Mouse (Mus musculus) embryonic facial prominence, embryonic 15.5 days (tissue): ENCODE measurements around the gene Kmt2d. TPM values are rescaled to one million over a fixed set of nuclear protein-coding genes. Genes with fewer than 3 reads are reported as not detected.

Experiments
- ATAC-seq: fragments of 200-750 bp; cut with Nextera tagmentation; 2 replicates; pipeline ENCODE4 v1.8.0; 2017; ENCODE audit warnings: low read depth, moderate TSS enrichment; ENCODE audit not compliant: insufficient number of reproducible peaks, low FRiP score, low TSS enrichment
- H3K27ac ChIP-seq: fragments of 300-500 bp; sonication (generic); replicated peaks from 2 replicates; pipeline ENCODE4 v1.5.1; 2015; ENCODE audit warnings: mild to moderate bottlenecking, inconsistent platforms
- H3K27me3 ChIP-seq: fragments of 300-500 bp; sonication (generic); 2 replicates; pipeline ENCODE4 v1.6.1; 2015; ENCODE audit warnings: inconsistent platforms
- H3K36me3 ChIP-seq: fragments of 300-500 bp; sonication (generic); 2 replicates; pipeline ENCODE4 v1.6.1; 2015; ENCODE audit warnings: mild to moderate bottlenecking, inconsistent platforms
- H3K4me1 ChIP-seq: fragments of 300-500 bp; sonication (generic); 2 replicates; pipeline ENCODE4 v1.6.1; 2015; ENCODE audit warnings: inconsistent platforms
- H3K4me2 ChIP-seq: fragments of 300-500 bp; sonication (generic); replicated peaks from 2 replicates; pipeline ENCODE4 v1.6.1; 2015; ENCODE audit warnings: mild to moderate bottlenecking, inconsistent platforms
- H3K4me3 ChIP-seq: fragments of 300-500 bp; sonication (generic); replicated peaks from 2 replicates; pipeline ENCODE4 v1.5.1; 2015; ENCODE audit warnings: mild to moderate bottlenecking, inconsistent platforms
- H3K9ac ChIP-seq: fragments of 300-500 bp; sonication (generic); 2 replicates; pipeline ENCODE4 v1.6.1; 2015; ENCODE audit warnings: inconsistent platforms
- H3K9me3 ChIP-seq: fragments of 300-500 bp; sonication (generic); replicated peaks from 2 replicates; pipeline ENCODE4 v1.6.1; 2016; ENCODE audit warnings: inconsistent platforms
- WGBS: fragments of 180-500 bp; shearing (Covaris S2); methylation state at CpG from one replicate; pipeline ENCODE4 v1.1.7; 2015; 5-methylcytosine and 5-hydroxymethylcytosine counted together
- polyA plus RNA-seq: library from polyadenylated mRNA; unstranded; fragments of >200 nt; fragmentation: Nextera tagmentation; extraction: Ambion mirVana; gene quantifications from 2 replicates; pipeline ENCODE4 v1.2.1, GENCODE M21; 2015

Kmt2d gene
- polyA plus RNA-seq, 1 experiment from 2014 or later, result 14.1 TPM

- H3K4me1 ChIP-seq, result peaks cover 35% of the 10 kb centered on the region
- WGBS, result 1% methylated on average over 12 of the region's 12 CpGs
- H3K9ac ChIP-seq, result no peak overlapping the region
- peak overlapping the region; percentile 28 for H3K4me3 ChIP-seq
- H3K4me2 ChIP-seq, result peak overlapping the region; percentile 44
- H3K9me3 ChIP-seq, result no peaks in the 10 kb centered on the region
- no peak overlapping the region for H3K27ac ChIP-seq
- peaks cover 94% of the 10 kb centered on the region for H3K27me3 ChIP-seq
- no peak for ATAC-seq
- no peaks in the 10 kb centered on the region for H3K36me3 ChIP-seq
Measured at GRCm38 (mm10) chr15:98791221-98791620, 79.8 kb downstream of the Kmt2d start.

GRCm38 (mm10) chr15:98790761-98791160 lies 80.2 kb downstream of the Kmt2d start:
- Histone ChIP-seq H3K27me3 (peaks cover 89% of the 10 kb centered on the region), H3K4me3 (peak overlapping the region; percentile 28), H3K4me1 (peaks cover 35% of the 10 kb centered on the region), H3K27ac (no peak overlapping the region), H3K9ac (no peak overlapping the region), H3K9me3 (no peaks in the 10 kb centered on the region), H3K36me3 (no peaks in the 10 kb centered on the region), H3K4me2 (peak overlapping the region; percentile 44)
- no peak for ATAC-seq
- under 1% methylated on average over 23 of the region's 23 CpGs for WGBS

- WGBS, result 2% methylated on average over 51 of the region's 51 CpGs
- H3K27ac ChIP-seq, result no peak within 1 kb of the TSS
- peak within 1 kb of the TSS; percentile 44 for H3K4me2 ChIP-seq
- peaks cover 35% of the 10 kb centered on the region for H3K4me1 ChIP-seq
- peaks cover 86% of the 10 kb centered on the region for H3K27me3 ChIP-seq
- H3K9ac ChIP-seq, result no peak within 1 kb of the TSS
- H3K9me3 ChIP-seq, result no peaks in the 10 kb centered on the region
- H3K36me3 ChIP-seq, result no peaks in the 10 kb centered on the region
- ATAC-seq, result no peak
- peak within 1 kb of the TSS; percentile 28 for H3K4me3 ChIP-seq
Measured at GRCm38 (mm10) chr15:98789661-98790535, 81.1 kb downstream of the Kmt2d start, which contains the start of gene Wnt1. TSS of gene Wnt1 (plus strand) at chr15:98789857.

- Histone ChIP-seq H3K4me1 (peaks cover 35% of the 10 kb centered on the region), H3K36me3 (no peaks in the 10 kb centered on the region), H3K27me3 (peaks cover 78% of the 10 kb centered on the region), H3K9me3 (no peaks in the 10 kb centered on the region), H3K9ac (no peak overlapping the region), H3K4me2 (peak overlapping the region; percentile 29; the same call in 1 of the 2 replicates), H3K27ac (no peak overlapping the region), H3K4me3 (peak overlapping the region; percentile 26; the same call in 1 of the 2 replicates)
- no peak for ATAC-seq
- 11% methylated on average over 24 of the region's 24 CpGs for WGBS
Measured at GRCm38 (mm10) chr15:98788972-98789660, 81.9 kb downstream of the Kmt2d start.

GRCm38 (mm10) chr15:98787930-98788329 lies 83.1 kb downstream of the Kmt2d start:
- H3K27me3 ChIP-seq, result peaks cover 66% of the 10 kb centered on the region
- H3K4me2 ChIP-seq, result no peak overlapping the region
- H3K9ac ChIP-seq, result no peak overlapping the region
- H3K4me3 ChIP-seq, result no peak overlapping the region
- H3K4me1 ChIP-seq, result peaks cover 31% of the 10 kb centered on the region
- H3K36me3 ChIP-seq, result no peaks in the 10 kb centered on the region
- H3K9me3 ChIP-seq, result no peaks in the 10 kb centered on the region
- 19% methylated on average over 4 of the region's 4 CpGs for WGBS
- no peak overlapping the region for H3K27ac ChIP-seq
- ATAC-seq, result no peak

GRCm38 (mm10) chr15:98785744-98786143 lies 85.3 kb downstream of the Kmt2d start:
- Histone ChIP-seq H3K36me3 (no peaks in the 10 kb centered on the region), H3K9me3 (no peaks in the 10 kb centered on the region), H3K27me3 (peaks cover 60% of the 10 kb centered on the region), H3K4me2 (no peak overlapping the region), H3K4me3 (no peak overlapping the region), H3K27ac (no peak overlapping the region), H3K9ac (no peak overlapping the region), H3K4me1 (peaks cover 15% of the 10 kb centered on the region)
- 41% methylated on average over 7 of the region's 7 CpGs for WGBS
- no peak for ATAC-seq

Other genes starting within 250 kb of the Kmt2d start
- gene Cacnb3, start 240.4 kb downstream of the Kmt2d start, polyA plus RNA-seq, result 45.7 and 48.2 TPM in 2 replicates
- gene Ddx23, start 208.3 kb downstream of the Kmt2d start, polyA plus RNA-seq, result 25.1 and 27.9 TPM in 2 replicates
- 0.60 and 1.1 TPM in 2 replicates for gene Rnd1, start 193.7 kb downstream of the Kmt2d start, polyA plus RNA-seq
- 5.3 and 8.4 TPM in 2 replicates for gene Ccdc65, start 163.0 kb downstream of the Kmt2d start, polyA plus RNA-seq
- gene Fkbp11, start 143.0 kb downstream of the Kmt2d start, polyA plus RNA-seq, result 82.8 and 87.4 TPM in 2 replicates
- 52.6 and 53.3 TPM in 2 replicates for gene Arf3, start 108.0 kb downstream of the Kmt2d start, polyA plus RNA-seq
- 6.0 and 8.0 TPM in 2 replicates for gene Wnt10b, start 93.1 kb downstream of the Kmt2d start, polyA plus RNA-seq
- gene Wnt1, start 81.3 kb downstream of the Kmt2d start, polyA plus RNA-seq, result 0.07 TPM in 1 of 2 replicates, not detected in the other
- 0.04 and 0.05 TPM in 2 replicates for gene Ddn, start 61.7 kb downstream of the Kmt2d start, polyA plus RNA-seq
- 90.5 and 91.9 TPM in 2 replicates for gene Prkag1, start 39.7 kb downstream of the Kmt2d start, polyA plus RNA-seq
- gene Rhebl1, start 23.3 kb upstream of the Kmt2d start, polyA plus RNA-seq, result 13.2 and 17.3 TPM in 2 replicates
- 1.7 and 2.4 TPM in 2 replicates for gene Dhh, start 27.3 kb upstream of the Kmt2d start, polyA plus RNA-seq
- 21.7 and 22.0 TPM in 2 replicates for gene Lmbr1l, start 47.0 kb upstream of the Kmt2d start, polyA plus RNA-seq
- 1,427 and 1,514 TPM in 2 replicates for gene Tuba1b, start 63.4 kb upstream of the Kmt2d start, polyA plus RNA-seq
- not detected in 2 replicates for gene Gm49450, start 82.3 kb upstream of the Kmt2d start, polyA plus RNA-seq
- gene Tuba1a, start 82.5 kb upstream of the Kmt2d start, polyA plus RNA-seq, result 1,473 and 1,543 TPM in 2 replicates
- gene Tuba1c, start 158.7 kb upstream of the Kmt2d start, polyA plus RNA-seq, result 131 and 134 TPM in 2 replicates
- 8.8 and 9.9 TPM in 2 replicates for gene Prph, start 184.0 kb upstream of the Kmt2d start, polyA plus RNA-seq
- 27.1 TPM in 2 replicates for gene Troap, start 203.4 kb upstream of the Kmt2d start, polyA plus RNA-seq
- gene C1ql4, start 216.6 kb upstream of the Kmt2d start, polyA plus RNA-seq, result 0.17 TPM in 1 of 2 replicates, not detected in the other
- gene Dnajc22, start 222.0 kb upstream of the Kmt2d start, polyA plus RNA-seq, result 0.28 and 0.64 TPM in 2 replicates